Mouse (Mus musculus) erythroblast, embryonic 14.5 days (primary cell): ENCODE data around the gene Msmp.

ENCODE experiments used
- GATA1 ChIP-seq: IDR thresholded peaks from 2 replicates; pipeline ENCODE4 v1.6.1; 2012; ENCODE audit warnings: low read length, inconsistent platforms, mixed read lengths
- TAL1 ChIP-seq: IDR thresholded peaks from 3 replicates; pipeline ENCODE4 v1.6.1; 2012; ENCODE audit warnings: low read length, inconsistent platforms, mixed read lengths

GRCm38 (mm10) chr4:43533270-43533669 is 51.0 kb downstream of the Msmp start:
- TF ChIP-seq GATA1, result no peak
- TF ChIP-seq TAL1, result no peak
